Mouse (Mus musculus) urinary bladder, postnatal 36 days (tissue): Measurements from ENCODE around the gene Eif2d.

Experiments
- DNase-seq, 2 experiments: peaks; one replicate each; pipeline ENCODE4 v3.0.0; 2022; ENCODE audit warnings: low spot score in 2 of 2, mixed read lengths in 1 of 2

Gene Eif2d

GRCm38 (mm10) chr1:131213361-131213760, 60.4 kb downstream of the Eif2d start:
- DNase-seq: no peak

- DNase-seq: no peak
Observed at GRCm38 (mm10) chr1:131218933-131219332, 66.0 kb downstream of the Eif2d start.

GRCm38 (mm10) chr1:131221822-131222590, 69.0 kb downstream of the Eif2d start:
- no peak for DNase-seq

GRCm38 (mm10) chr1:131223345-131223744, 70.4 kb downstream of the Eif2d start:
- no peak for DNase-seq

- DNase-seq: no peak
Observed at GRCm38 (mm10) chr1:131224848-131225471, 72.0 kb downstream of the Eif2d start.

- peak in 1 of 2 experiments; percentile 50 for DNase-seq
Observed at GRCm38 (mm10) chr1:131228225-131228624, 75.2 kb downstream of the Eif2d start.

- DNase-seq: no peak
Observed at GRCm38 (mm10) chr1:131228659-131229058, 75.7 kb downstream of the Eif2d start.

- DNase-seq: no peak
Observed at GRCm38 (mm10) chr1:131233527-131233926, 80.5 kb downstream of the Eif2d start.

- DNase-seq: no peak
Observed at GRCm38 (mm10) chr1:131236077-131236476, 83.1 kb downstream of the Eif2d start.
